ENCODE assay signal across 9 mouse cellular contexts in genomic region chr11:53736771-53737572, GRCm38 (mm10). TPM values are rescaled to one million over a fixed set of nuclear protein-coding genes. Genes with fewer than 3 reads are reported as not detected.
DNase-seq lines count a peak whose midpoint lies in the region; ATAC-seq lines count a peak whose summit lies in the region.
"Had no signal": no experiment of that assay in that cellular context is flagged by ENCODE, and none has a peak within 500 bp of the region (broad histone marks: within the 10 kb centered on the region; RNA-seq: fewer than 3 reads in every experiment).

No protein-coding gene starts in this region.

- H3K4me3 ChIP-seq in embryonic facial prominence, embryonic 15.5 days (replicated peaks) = no peak overlapping the region
- no peak overlapping the region for H3K4me3 ChIP-seq in heart, embryonic 12.5 days
- no peak overlapping the region for H3K4me3 ChIP-seq in liver, embryonic 11.5 days (ENCODE audit: low read depth, low read length)
- no peak overlapping the region for H3K4me3 ChIP-seq in stomach, embryonic 15.5 days (replicated peaks)

- H3K9me3 ChIP-seq in embryonic facial prominence, embryonic 15.5 days (replicated peaks) = no peaks in the 10 kb centered on the region
- H3K9me3 ChIP-seq in heart, embryonic 12.5 days (replicated peaks) = no peaks in the 10 kb centered on the region
- no peaks in the 10 kb centered on the region for H3K9me3 ChIP-seq in liver, embryonic 11.5 days (ENCODE audit: control insufficient read depth, low read length)
- no peaks in the 10 kb centered on the region for H3K9me3 ChIP-seq in stomach, embryonic 15.5 days

- ATAC-seq in embryonic facial prominence, embryonic 15.5 days (ENCODE audit: insufficient number of reproducible peaks, low FRiP score, low TSS enrichment, low read depth) = 0 out of 2 replicates have a peak, but pooled peaks have one; percentile 62
- peak; percentile 79 for ATAC-seq in heart, embryonic 12.5 days (ENCODE audit: insufficient number of reproducible peaks, low FRiP score)
- ATAC-seq in liver, embryonic 11.5 days (replicated peaks; ENCODE audit: low FRiP score) = peak; percentile 74
- ATAC-seq in stomach, embryonic 15.5 days (ENCODE audit: insufficient read depth, low FRiP score, low read depth) = peak; percentile 63; the same call in 1 of the 2 replicates

- 48% methylated on average over 14 of the region's 14 CpGs for WGBS in embryonic facial prominence, embryonic 15.5 days
- WGBS in heart, embryonic 12.5 days = 47% methylated on average over 14 of the region's 14 CpGs
- 42% methylated on average over 14 of the region's 14 CpGs for WGBS in liver, embryonic 11.5 days
- WGBS in stomach, embryonic 15.5 days = 50% methylated on average over 14 of the region's 14 CpGs

- DNase-seq in CD4-positive helper T cell, adult 2 months (ENCODE audit: low read depth, low spot score) = peak; percentile 85
- DNase-seq in adrenal gland, postnatal 36 days = peak; percentile 77 to 84
- peak; percentile 84 for DNase-seq in kidney, postnatal 10 days
- peak; percentile 68 for DNase-seq in liver, embryonic 11.5 days (ENCODE audit: low spot score)
- DNase-seq in neural tube, embryonic 10.5 days (ENCODE audit: extremely low spot score, low spot score) = peak; percentile 70

- no peaks in the 10 kb centered on the region for H3K36me3 ChIP-seq in embryonic facial prominence, embryonic 15.5 days
- H3K36me3 ChIP-seq in heart, embryonic 12.5 days = no peaks in the 10 kb centered on the region
- H3K36me3 ChIP-seq in liver, embryonic 11.5 days (ENCODE audit: control insufficient read depth, insufficient read depth, low read length) = no peaks in the 10 kb centered on the region
- no peaks in the 10 kb centered on the region for H3K36me3 ChIP-seq in stomach, embryonic 15.5 days

- H3K27me3 ChIP-seq in embryonic facial prominence, embryonic 15.5 days = no peaks in the 10 kb centered on the region
- H3K27me3 ChIP-seq in heart, embryonic 12.5 days (replicated peaks) = no peaks in the 10 kb centered on the region
- no peaks in the 10 kb centered on the region for H3K27me3 ChIP-seq in liver, embryonic 11.5 days (replicated peaks; ENCODE audit: control insufficient read depth, insufficient read depth, low read length)
- no peaks in the 10 kb centered on the region for H3K27me3 ChIP-seq in stomach, embryonic 15.5 days (replicated peaks)

- no peak overlapping the region for H3K4me2 ChIP-seq in embryonic facial prominence, embryonic 15.5 days (replicated peaks)
- no peak overlapping the region for H3K4me2 ChIP-seq in heart, embryonic 12.5 days
- H3K4me2 ChIP-seq in liver, embryonic 11.5 days = no peak overlapping the region
- no peak overlapping the region for H3K4me2 ChIP-seq in stomach, embryonic 15.5 days

- H3K27ac ChIP-seq in embryonic facial prominence, embryonic 15.5 days (replicated peaks) = no peak overlapping the region
- no peak overlapping the region for H3K27ac ChIP-seq in heart, embryonic 12.5 days (ENCODE audit: poor library complexity, severe bottlenecking)
- no peak overlapping the region for H3K27ac ChIP-seq in liver, embryonic 11.5 days (ENCODE audit: low read depth, low read length)
- no peak overlapping the region for H3K27ac ChIP-seq in stomach, embryonic 15.5 days

- no peak overlapping the region for H3K9ac ChIP-seq in embryonic facial prominence, embryonic 15.5 days
- no peak overlapping the region for H3K9ac ChIP-seq in heart, embryonic 12.5 days
- no peak overlapping the region for H3K9ac ChIP-seq in liver, embryonic 11.5 days (ENCODE audit: low read depth, low read length)
- no peak overlapping the region for H3K9ac ChIP-seq in stomach, embryonic 15.5 days

- H3K4me1 ChIP-seq in embryonic facial prominence, embryonic 15.5 days = no peaks in the 10 kb centered on the region
- H3K4me1 ChIP-seq in heart, embryonic 12.5 days (replicated peaks) = no peaks in the 10 kb centered on the region
- no peaks in the 10 kb centered on the region for H3K4me1 ChIP-seq in liver, embryonic 11.5 days (replicated peaks; ENCODE audit: control insufficient read depth, insufficient read depth, low read length)
- H3K4me1 ChIP-seq in stomach, embryonic 15.5 days = no peaks in the 10 kb centered on the region

RNA-seq across cellular contexts. Expression of gene Il5, which starts 16.4 kb away (rescaled TPM):
- not detected for total RNA-seq in adrenal gland, postnatal 36 days (2021)
- not detected in 2 replicates for polyA plus RNA-seq in embryonic facial prominence, embryonic 15.5 days (2015; fragmentation: Nextera tagmentation; extraction: Ambion mirVana)
- polyA plus RNA-seq in heart, embryonic 12.5 days (2016; fragmentation: Nextera tagmentation; extraction: Ambion mirVana) = not detected in 2 replicates
- polyA plus RNA-seq in liver, embryonic 11.5 days (2014; fragmentation: Nextera tagmentation; extraction: Ambion mirVana) = not detected in 2 replicates
- not detected in 2 replicates for polyA plus RNA-seq in stomach, embryonic 15.5 days (2015; fragmentation: Nextera tagmentation; extraction: Ambion mirVana)
- polyA plus RNA-seq: heart, embryonic 14.5 days had no signal

RNA-seq across cellular contexts. Expression of gene Rad50, which starts 29.9 kb away (rescaled TPM):
- total RNA-seq in adrenal gland, postnatal 36 days (2021) = 10 to 100 TPM; 12.1 to 17.1 TPM
- 24.6 and 28.8 TPM in 2 replicates for polyA plus RNA-seq in embryonic facial prominence, embryonic 15.5 days (2015; fragmentation: Nextera tagmentation; extraction: Ambion mirVana)
- 24.0 and 25.6 TPM in 2 replicates for polyA plus RNA-seq in heart, embryonic 12.5 days (2016; fragmentation: Nextera tagmentation; extraction: Ambion mirVana)
- polyA plus RNA-seq in liver, embryonic 11.5 days (2014; fragmentation: Nextera tagmentation; extraction: Ambion mirVana) = 36.4 and 37.5 TPM in 2 replicates
- 28.9 and 29.5 TPM in 2 replicates for polyA plus RNA-seq in stomach, embryonic 15.5 days (2015; fragmentation: Nextera tagmentation; extraction: Ambion mirVana)

RNA-seq across cellular contexts. Expression of gene Irf1, which starts 32.8 kb away (rescaled TPM):
- 10 to 100 TPM; 24.3 to 26.0 TPM for total RNA-seq in adrenal gland, postnatal 36 days (2021)
- polyA plus RNA-seq in embryonic facial prominence, embryonic 15.5 days (2015; fragmentation: Nextera tagmentation; extraction: Ambion mirVana) = 14.8 and 16.2 TPM in 2 replicates
- 9.8 and 11.3 TPM in 2 replicates for polyA plus RNA-seq in heart, embryonic 12.5 days (2016; fragmentation: Nextera tagmentation; extraction: Ambion mirVana)
- polyA plus RNA-seq in liver, embryonic 11.5 days (2014; fragmentation: Nextera tagmentation; extraction: Ambion mirVana) = 8.4 and 8.7 TPM in 2 replicates
- 27.6 and 27.9 TPM in 2 replicates for polyA plus RNA-seq in stomach, embryonic 15.5 days (2015; fragmentation: Nextera tagmentation; extraction: Ambion mirVana)

RNA-seq across cellular contexts. Expression of gene Gm17334, which starts 36.0 kb away (rescaled TPM):
- 1 to 10 TPM in 1 of 2 experiments, not detected in 1; 1.1 TPM for total RNA-seq in adrenal gland, postnatal 36 days (2021)
- 0.31 and 0.50 TPM in 2 replicates for polyA plus RNA-seq in embryonic facial prominence, embryonic 15.5 days (2015; fragmentation: Nextera tagmentation; extraction: Ambion mirVana)
- 0.22 TPM in 1 of 2 replicates, not detected in the other for polyA plus RNA-seq in heart, embryonic 12.5 days (2016; fragmentation: Nextera tagmentation; extraction: Ambion mirVana)
- polyA plus RNA-seq in liver, embryonic 11.5 days (2014; fragmentation: Nextera tagmentation; extraction: Ambion mirVana) = not detected in 2 replicates
- 0.19 and 0.24 TPM in 2 replicates for polyA plus RNA-seq in stomach, embryonic 15.5 days (2015; fragmentation: Nextera tagmentation; extraction: Ambion mirVana)
- polyA plus RNA-seq: heart, embryonic 14.5 days had no signal
